Mouse (Mus musculus) C2C12 (cell line): Measurements from ENCODE around the gene Tekt1.

ENCODE experiments used
- CTCF ChIP-seq: IDR thresholded peaks from one replicate; pipeline ENCODE4 v1.5.1; 2011; ENCODE audit not compliant: control insufficient read depth, insufficient read depth, insufficient read length
- FOSL1 ChIP-seq: IDR thresholded peaks from one replicate; pipeline ENCODE4 v1.8.0; 2011; ENCODE audit warnings: mild to moderate bottlenecking, low read length; ENCODE audit not compliant: poor library complexity, insufficient read depth, severe bottlenecking
- MAX ChIP-seq: IDR thresholded peaks from one replicate; pipeline ENCODE4 v1.6.1; 2011; ENCODE audit warnings: mild to moderate bottlenecking, control low read depth
- MYOD1 ChIP-seq: IDR thresholded peaks from one replicate; pipeline ENCODE4 v1.6.1; 2011; ENCODE audit warnings: low read depth; ENCODE audit not compliant: control insufficient read depth, insufficient read length
- MYOG ChIP-seq: IDR thresholded peaks from one replicate; pipeline ENCODE4 v1.6.1; 2011; ENCODE audit not compliant: control insufficient read depth, insufficient read length; ENCODE audit errors: extremely low read depth
- USF1 ChIP-seq: IDR thresholded peaks from one replicate; pipeline ENCODE4 v1.6.1; 2011; ENCODE audit warnings: low read depth, mild to moderate bottlenecking, control low read depth, moderate library complexity

GRCm38 (mm10) chr11:72394694-72395093 is 32.5 kb upstream of the Tekt1 start:
- TF ChIP-seq USF1 (no peak), CTCF (no peak), MAX (no peak), FOSL1 (no peak), MYOD1 (no peak), MYOG (no peak)
